Mouse (Mus musculus): ENCODE results near the gene Abca14. TPM values are rescaled to one million over a fixed set of nuclear protein-coding genes. Genes with fewer than 3 reads are reported as not detected.
"Not testable (repeated sequence)": the region's sequence is repeated elsewhere in the genome, so short reads cannot be mapped to it uniquely, and the experiment has no call there.

The Abca14 gene
- total RNA-seq, 2 experiments from 2014 or later, result not detected

DNA sequence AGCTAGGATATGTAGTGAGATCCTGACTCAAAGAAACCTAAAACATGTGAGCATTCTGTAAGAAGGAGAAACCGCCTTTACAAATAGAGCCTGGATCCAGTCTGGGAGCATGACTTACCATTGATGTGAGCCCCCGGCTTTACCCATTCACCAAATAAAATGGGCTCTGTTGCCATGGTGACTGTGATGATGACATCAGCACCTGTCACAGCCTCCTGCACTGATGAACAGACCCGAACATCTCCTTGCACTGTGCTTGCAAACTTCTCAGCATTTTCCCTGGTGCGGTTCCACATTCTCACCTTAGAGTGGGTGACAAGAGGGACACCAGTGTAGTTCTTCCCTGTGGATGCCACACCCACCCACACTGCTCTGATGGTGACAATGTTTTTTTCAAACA lies 8.6 kb upstream of the Abca14 start:
- intact Hi-C loops (cut with DNase I), result no loop called here
- no peak for DNase-seq

DNA sequence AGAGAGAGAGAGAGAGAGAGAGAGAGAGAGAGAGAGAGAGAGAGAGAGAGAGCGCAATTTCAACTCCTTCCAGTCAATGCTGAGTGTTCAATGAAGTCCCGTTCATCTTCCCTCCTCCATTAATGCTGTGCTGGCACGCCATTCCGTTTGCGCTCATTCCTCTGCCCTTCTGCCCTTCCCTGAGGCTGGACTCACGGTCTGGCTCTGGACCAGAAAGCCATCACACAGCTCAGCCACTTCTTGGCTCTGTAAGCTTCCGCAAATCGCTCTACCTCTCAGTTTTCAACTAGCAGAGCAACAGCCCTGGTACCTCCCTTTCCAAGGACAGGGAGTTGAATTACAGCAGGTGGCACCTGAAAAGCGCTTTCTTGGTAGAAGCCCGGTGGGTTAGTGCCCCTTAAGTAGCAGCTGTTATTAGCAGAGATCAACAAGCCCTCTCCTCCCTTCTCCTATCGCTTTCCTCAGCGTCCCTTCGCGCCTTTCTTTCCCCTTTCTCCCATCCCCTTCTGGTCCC lies 2.5 kb upstream of the Abca14 start:
- DNase-seq, result no peak
- intact Hi-C loops (cut with DNase I), result no loop called here

DNA sequence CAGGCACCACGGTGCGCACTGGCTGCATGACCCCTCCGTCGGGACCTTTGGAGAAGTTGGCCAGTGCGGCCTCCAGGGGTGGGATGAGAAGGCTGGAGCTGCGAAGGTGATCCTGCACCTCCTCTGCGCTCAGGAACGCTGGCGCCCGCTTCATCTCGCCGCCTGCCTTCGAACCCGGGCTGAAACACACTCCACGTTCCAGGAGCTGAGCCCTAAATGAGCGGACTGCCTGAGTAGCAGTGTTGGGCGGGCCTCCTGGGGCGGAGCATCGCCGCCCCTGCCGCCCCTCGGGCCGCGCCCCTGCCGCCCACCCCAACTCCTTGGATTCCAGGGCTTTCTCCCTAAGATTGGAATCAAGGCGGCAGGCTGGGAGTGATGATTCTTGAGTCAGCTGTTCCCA lies 2.0 kb upstream of the Abca14 start, which contains the start of gene Crym:
TSS of gene Crym (minus strand) at position 341 of the 400 bp plus-strand sequence.
- DNase-seq, result no peak
- intact Hi-C loops (cut with DNase I), result loop anchor here (2.0 kb wide), 1 partner anchor 77 kb away; no protein-coding TSS in a partner anchor

DNA sequence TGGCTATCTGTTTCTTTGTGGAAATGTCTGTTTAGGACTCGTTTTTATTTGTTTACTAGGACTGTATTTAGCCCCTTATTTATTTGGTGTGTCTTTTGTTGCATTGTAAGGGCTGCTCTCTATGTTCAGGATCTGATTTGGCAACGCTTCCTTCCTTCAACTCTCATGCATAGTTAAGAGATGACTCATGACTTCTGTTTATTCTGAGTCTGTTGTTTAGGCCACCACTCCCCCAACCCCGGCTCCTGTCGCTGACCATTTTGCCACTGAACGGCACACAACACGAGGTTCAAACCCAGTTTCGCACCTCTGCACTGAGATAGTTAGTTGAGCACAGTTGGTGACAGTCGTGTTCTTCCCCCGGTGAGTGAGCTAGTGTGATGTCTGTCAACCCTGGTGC lies 2.2 kb downstream of the Abca14 start:
- intact Hi-C loops (cut with DNase I), result loop anchor here (2.0 kb wide), 2 partner anchors 107 to 355 kb away; no protein-coding TSS in a partner anchor
- no peak for DNase-seq

DNA sequence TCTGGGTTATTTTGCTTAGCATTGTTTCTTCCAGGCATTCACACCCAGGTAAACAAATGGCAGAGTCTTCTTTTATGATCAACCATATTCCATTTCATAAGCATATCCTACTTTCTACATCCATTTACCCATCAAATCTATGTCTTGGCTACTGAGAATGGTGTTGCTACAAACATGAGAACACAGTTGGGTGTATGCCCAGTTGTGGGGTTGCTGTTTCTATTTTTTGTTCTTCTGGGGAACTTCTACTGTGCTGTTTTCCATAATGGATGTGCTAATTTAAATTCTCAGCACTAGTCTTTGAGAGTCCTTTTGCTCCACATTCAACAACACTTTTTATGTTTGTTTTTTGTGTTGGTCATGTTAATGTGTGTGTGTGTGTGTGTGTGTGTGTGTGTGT lies 24.8 kb downstream of the Abca14 start:
- intact Hi-C loops (cut with DNase I), result no loop called here
- DNase-seq, result no peak

DNA sequence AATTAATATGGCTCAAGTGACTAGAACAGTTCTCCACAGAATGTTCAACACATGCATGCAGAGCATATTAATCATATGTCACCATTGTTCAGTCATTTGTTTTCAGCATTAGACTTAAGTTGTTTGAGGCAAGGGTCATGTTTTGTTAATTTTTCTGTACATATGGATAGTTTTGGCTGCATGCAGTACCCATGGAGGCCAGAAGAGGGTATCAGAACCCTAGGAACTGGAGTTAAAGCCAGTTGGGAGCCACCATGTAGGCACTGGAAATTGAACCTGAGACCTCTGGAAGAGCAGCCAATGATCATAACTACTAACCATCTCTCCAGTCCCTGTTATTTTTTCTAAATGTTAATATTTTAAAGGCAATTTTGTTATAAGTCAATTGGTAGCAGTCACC lies 37.3 kb downstream of the Abca14 start:
- DNase-seq, result no peak
- intact Hi-C loops (cut with DNase I), result no loop called here

DNA sequence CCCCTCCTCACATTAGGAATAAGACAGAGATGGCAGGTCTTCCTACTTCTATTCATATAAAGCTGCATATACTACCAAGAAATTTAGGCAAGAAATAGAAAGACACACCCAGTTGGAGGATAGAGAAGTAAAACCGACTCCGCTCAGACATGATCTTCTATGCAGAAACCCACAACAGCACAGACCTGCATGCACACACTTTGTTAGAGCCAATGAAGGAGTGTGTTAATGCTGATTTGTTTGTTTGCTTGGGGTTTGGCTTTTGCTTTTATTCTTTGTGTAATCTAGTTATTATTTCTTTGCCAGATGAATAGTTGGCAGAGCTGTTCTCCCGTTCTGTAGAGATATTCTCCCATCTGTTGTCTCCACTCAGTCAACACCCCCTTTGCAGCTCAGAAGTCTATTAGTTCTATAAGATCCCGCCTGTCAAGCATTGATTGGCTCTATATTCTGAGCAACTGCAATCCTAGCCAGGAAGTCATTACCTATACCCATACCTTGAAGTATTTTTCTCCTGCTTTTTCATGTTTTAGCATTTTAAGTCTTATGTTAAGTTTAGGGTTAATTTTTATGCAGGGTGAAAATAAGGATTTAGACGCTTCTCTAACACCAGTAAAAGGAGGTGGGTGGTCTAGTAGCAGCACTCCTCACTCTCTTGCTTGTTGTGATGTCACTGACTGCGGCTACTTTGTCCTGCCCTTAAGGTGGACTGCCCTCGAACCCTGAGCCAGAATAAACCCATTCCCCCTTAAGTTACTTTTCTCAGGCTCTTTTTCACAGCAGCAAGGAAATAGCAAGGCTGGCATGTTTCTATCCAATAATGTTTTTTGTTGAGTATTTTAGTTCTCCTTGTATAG lies 67.6 kb downstream of the Abca14 start:
- DNase-seq, result no peak
- intact Hi-C loops (cut with DNase I), result no loop called here

DNA sequence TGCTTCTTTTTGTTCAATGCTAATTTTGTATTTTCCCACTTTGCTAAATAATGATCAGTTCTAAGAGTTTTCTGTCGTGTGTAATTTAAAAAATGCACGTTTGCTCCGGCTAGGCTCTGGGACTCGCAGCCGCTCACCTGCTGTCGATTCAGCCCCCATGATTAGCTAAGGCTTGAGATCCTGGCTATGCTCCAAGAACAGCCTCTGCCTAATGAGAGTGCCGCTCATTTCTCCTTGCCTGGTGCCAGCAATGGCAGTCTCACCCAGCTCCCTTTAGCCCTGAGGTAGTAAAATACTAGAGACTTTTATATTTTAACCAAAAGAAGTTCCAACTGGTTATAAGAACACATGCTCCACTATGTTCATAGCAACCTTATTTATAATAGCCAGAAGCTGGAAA lies 68.3 kb downstream of the Abca14 start:
- no peak for DNase-seq
- intact Hi-C loops (cut with DNase I), result no loop called here

DNA sequence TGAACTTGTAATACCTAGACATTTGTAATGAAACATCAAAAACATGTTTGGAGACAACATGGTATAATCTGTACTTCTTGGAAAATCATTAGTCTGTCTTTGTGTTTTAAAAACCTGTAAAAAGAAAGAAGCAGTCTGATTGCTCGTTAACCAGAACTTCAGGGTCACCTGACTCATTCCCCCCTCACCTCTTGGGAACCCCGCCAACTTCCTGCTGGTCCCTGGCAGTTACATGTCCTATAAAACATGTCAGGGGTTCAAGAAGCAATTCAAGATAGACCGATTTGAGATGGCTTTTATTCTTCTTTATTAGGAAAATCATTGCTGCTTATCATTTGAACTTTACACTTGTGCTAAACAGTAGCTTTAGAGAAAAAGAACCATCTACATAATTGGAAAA lies 81.5 kb downstream of the Abca14 start:
- intact Hi-C loops (cut with DNase I), result no loop called here
- no peak for DNase-seq

DNA sequence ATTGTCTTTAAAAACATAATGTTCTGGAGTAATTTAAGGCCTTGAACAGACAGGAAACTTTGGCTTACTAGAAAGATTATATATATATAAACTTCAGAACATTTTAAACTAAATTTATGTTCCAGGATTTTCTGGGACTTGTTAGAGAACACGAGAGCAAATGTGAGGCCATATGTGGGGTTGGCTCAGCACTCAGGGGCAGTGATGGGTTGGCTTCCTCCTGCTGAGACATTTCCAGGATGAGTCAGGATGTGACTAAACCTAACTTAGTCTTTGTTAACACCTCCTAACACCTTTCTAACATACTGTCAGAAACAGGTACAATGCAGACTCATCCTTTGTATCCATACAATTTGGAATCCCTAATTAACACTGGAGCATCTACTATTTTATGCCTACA lies 112.3 kb downstream of the Abca14 start:
- DNase-seq, result no peak
- intact Hi-C loops (cut with DNase I), result no loop called here

DNA sequence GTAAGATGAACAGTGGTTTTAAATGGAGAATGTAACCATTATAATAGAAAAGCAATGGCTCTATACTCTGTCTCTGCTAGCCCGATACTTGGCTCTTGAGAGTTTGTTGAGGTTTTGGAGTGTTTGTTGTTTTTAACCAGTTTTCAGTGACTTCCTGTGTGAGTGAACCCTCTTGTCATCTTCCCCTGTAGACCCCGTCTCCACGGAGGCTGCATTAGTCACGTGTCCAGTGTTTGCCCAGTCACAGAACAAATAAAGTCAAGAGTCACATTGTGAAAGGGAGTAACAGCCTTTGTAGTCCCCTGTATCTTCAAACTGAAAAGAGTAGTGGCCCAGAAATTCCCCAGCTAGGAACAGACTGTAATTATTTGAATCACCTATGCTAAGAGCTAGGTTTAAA lies 119.2 kb downstream of the Abca14 start:
- DNase-seq, result no peak
- intact Hi-C loops (cut with DNase I), result loop anchor here (10.0 kb wide), 1 partner anchor 228 kb away; the partner anchor contains the start of gene Dnah3

DNA sequence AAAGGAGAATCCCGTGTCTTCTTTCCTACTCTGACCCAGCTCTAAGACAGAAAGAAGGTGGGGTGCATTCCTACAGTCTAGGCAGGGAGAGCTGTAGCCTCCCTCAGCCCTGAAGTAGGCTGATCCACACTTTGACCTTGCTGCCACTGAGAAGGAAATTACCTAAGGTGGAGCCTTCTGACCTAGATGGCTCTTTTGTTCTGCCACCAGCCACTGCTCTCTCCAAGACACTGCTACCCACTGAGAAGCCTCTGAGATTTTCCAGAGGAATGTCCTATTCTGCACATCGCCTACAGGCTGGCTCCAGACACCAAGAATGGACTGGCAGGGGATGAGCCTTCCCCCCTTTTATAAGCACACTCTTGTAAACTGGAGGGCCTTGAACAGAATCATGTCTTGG lies 122.2 kb downstream of the Abca14 start:
- DNase-seq, result not testable (repeated sequence)
- intact Hi-C loops (cut with DNase I), result loop anchor here (10.0 kb wide), 1 partner anchor 231 kb away; the partner anchor contains the start of gene Dnah3

DNA sequence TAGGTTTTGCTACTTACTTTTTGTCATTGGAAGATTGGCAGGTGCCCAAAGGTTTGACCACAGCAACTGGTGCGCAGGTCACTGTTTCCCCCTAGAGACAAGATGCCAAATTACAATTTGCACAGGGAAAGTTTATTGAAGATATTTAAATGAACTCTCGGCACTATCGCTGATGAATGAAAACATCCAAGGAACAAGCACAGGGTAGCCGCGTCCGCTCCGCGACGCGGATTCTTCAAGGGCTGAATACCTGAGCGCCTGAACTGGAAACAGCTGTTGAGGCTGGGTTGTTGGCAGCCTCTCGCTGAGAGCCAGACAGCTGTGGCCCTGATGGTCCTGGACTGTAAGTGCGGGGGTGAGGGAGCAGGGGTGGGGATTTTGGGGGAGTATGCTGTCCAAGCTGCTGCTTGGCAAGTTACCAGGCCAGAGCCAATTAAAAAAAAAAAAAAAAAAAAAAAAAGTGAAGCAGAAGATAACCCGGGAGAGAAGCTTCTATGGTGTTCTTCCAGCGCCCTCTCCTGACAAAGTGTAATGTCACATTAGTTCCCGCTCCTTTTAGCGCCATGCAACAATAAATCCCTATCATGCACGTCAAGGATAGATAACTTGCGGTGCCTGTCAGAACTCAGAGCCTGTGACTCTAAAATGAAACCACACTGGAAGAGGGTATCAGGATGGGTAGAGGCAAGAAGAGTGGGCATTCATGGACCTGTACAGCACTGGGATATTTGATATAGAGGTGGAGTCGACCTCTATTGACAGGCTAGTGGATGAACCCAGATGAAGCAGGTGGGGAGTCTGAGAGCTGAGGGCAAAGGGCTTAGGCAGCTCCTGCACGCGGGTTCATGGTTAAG lies 123.7 kb downstream of the Abca14 start:
- no peak for DNase-seq
- intact Hi-C loops (cut with DNase I), result loop anchor here (10.0 kb wide), 1 partner anchor 233 kb away; the partner anchor contains the start of gene Dnah3

DNA sequence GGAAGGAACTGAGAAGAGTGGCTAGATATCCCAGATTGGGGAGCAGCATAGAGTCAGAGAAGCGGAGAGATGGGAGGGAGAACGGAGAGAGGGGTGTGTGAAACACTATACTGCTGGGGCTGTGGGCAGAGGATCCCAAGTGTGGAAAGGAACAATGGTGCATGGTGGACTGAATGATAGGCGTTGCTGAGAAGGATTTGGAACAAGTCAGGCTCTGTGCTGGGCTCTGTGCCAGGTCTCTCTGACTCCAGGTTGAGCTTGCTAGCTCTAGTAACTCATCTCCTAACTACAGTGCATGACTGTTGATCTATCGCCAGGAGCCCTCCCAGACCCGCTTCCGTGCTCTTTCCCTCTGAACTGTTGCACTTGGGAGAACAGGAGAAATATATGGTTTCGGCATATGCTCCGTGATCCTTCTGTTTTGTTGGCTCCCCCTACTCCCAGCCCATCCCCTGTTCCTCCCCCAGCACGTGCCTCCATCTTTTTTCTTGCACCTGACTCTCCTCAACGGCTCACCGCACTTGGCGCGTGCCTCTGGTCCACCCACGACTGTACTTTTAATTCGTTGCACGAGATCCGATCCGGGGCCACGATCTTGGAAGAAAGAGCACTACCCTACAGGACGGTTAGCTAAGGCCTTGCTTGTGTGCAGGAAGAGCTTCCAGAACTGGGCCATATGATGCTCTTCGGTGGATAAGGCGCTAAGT lies 124.5 kb downstream of the Abca14 start, which contains the start of gene Abca15:
TSS of gene Abca15 (plus strand) at position 584 of the 707 bp plus-strand sequence.
- DNase-seq, result no peak
- intact Hi-C loops (cut with DNase I), result loop anchor here (10.0 kb wide), 1 partner anchor 233 kb away; the partner anchor contains the start of gene Dnah3

DNA sequence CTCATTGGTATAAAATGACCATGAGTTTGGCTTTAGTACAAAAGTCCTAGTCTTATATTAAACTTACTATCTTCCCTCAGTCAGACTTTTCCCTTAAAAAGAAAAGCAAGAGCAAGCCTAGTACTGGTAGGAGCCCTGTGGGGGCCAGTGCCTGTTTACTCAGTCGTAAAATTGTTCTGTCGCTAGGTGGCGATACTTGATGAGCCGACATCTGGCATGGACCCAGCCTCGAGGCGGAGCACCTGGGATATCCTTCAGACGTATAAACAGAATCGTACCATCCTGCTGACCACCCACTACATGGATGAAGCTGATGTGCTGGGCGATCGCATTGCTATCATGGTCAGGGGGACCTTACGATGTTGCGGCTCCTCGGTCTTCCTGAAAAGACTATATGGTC lies 157.4 kb downstream of the Abca14 start:
- no peak for DNase-seq

More for the DNA sequence above, 157.4 kb downstream of the Abca14 start:
- intact Hi-C loops (cut with DNase I), result no loop called here

Other genes starting within 250 kb of the Abca14 start
- gene Dnah3, start 108.7 kb upstream of the Abca14 start, total RNA-seq (2021), result under 1 TPM; 0.10 to 0.17 TPM
- gene Tmem159, start 101.6 kb upstream of the Abca14 start, total RNA-seq (2021), result 1 to 10 TPM; 8.1 to 8.3 TPM
- gene Zp2, start 58.7 kb upstream of the Abca14 start, total RNA-seq (2021), result under 1 TPM; 0.17 to 0.33 TPM
- gene Anks4b, start 30.1 kb upstream of the Abca14 start, total RNA-seq (2021), result under 1 TPM in 1 of 2 experiments, not detected in 1; 0.07 TPM
- 1 to 10 TPM; 3.1 to 4.9 TPM for gene Crym, start 1.9 kb upstream of the Abca14 start, total RNA-seq (2021)
- gene Abca15, start 124.7 kb downstream of the Abca14 start, total RNA-seq (2021), result not detected
- not detected for gene Abca16, start 205.7 kb downstream of the Abca14 start, total RNA-seq (2021)

Data from gastrocnemius, postnatal 36 days (tissue).